Mouse (Mus musculus): Measurements from ENCODE around the gene Akap1.

DNA sequence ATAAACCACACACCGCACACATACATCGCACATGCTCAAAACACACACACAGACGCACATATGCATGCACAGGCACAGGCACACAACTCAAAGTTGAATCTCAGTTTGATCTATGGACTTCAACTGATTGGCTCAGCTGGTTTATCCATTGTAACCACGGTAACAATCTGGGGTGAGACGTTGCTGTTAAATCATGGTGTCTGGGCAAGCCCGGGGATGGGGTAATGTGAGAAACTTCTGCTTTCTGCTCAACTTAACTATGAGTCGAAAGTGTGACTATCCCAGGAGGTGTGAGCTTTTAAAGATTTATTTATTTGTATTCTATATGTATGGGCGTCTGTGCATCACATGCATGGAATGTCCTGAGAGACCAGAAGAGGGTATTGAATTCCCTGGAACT, 68.2 kb downstream of the Akap1 start:
- TF ChIP-seq CTCF (IDR thresholded peaks at IDR 0.05; ENCODE audit: low read depth) = no peak
- TF ChIP-seq EP300 (IDR thresholded peaks at IDR 0.05; ENCODE audit: low read depth) = no peak

All from heart, postnatal 0 days (tissue).